27 mouse cellular contexts compared by ENCODE assay signal in the genomic region with DNA sequence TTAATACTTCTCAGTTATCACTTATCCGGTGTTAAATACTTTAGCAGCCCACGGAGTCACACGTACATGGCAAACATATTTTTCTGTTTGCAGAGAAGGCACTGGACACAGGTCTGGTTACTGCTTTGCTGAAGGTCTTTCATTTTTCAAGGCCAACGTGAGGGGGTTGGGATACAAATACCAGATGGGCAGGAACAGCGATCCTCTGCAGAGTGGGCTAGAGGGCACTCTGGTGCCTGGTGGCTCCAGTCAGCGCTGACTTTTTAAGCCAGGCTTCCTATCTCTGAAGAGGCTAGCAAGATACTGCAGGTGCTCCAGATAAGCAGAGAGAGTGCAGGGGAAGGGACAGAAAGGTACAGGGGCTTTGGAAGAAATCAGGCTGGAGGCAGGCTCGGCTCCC. TPM values are rescaled to one million over a fixed set of nuclear protein-coding genes. Genes with fewer than 3 reads are reported as not detected.
DNase-seq lines count a peak whose midpoint lies in the region; ATAC-seq and TF ChIP-seq lines count a peak whose summit lies in the region.
"Had no signal": no experiment of that assay in that cellular context is flagged by ENCODE, and none has a peak within 500 bp of the region (broad histone marks: within the 10 kb centered on the region; RNA-seq: fewer than 3 reads in every experiment).

No protein-coding gene starts in this region.

- TF ChIP-seq POLR2A in heart, adult 2 months (IDR thresholded peaks at IDR 0.05; ENCODE audit: insufficient read depth, low read depth, low read length), result no peak
- no peak for TF ChIP-seq POLR2A in kidney, adult 2 months (IDR thresholded peaks at IDR 0.05; ENCODE audit: low read depth, low read length)

- H3K4me1 ChIP-seq in embryonic facial prominence, embryonic 11.5 days (ENCODE audit: control insufficient read depth, insufficient read depth, low read length), result peaks cover 3% of the 10 kb centered on the region; the same call in 1 of the 2 replicates
- H3K4me1 ChIP-seq in embryonic facial prominence, embryonic 10.5 days, result peaks cover 44% of the 10 kb centered on the region
- peaks cover 52% of the 10 kb centered on the region for H3K4me1 ChIP-seq in heart, embryonic 13.5 days
- peaks cover 9% of the 10 kb centered on the region for H3K4me1 ChIP-seq in heart, adult 2 months (ENCODE audit: control insufficient read depth, insufficient read depth, low read length)
- H3K4me1 ChIP-seq in kidney, adult 2 months (ENCODE audit: control insufficient read depth, insufficient read depth, low read length), result peaks cover 31% of the 10 kb centered on the region
- H3K4me1 ChIP-seq in limb, embryonic 12.5 days (replicated peaks), result peaks cover 28% of the 10 kb centered on the region
- no peaks in the 10 kb centered on the region for H3K4me1 ChIP-seq in liver, embryonic 11.5 days (replicated peaks; ENCODE audit: control insufficient read depth, insufficient read depth, low read length)

- TF ChIP-seq CTCF in heart, adult 2 months (IDR thresholded peaks at IDR 0.05), result no peak
- TF ChIP-seq CTCF in kidney, adult 2 months (conservative IDR thresholded peaks at IDR 0.05; ENCODE audit: insufficient read depth, insufficient read length, low read depth, low read length), result no peak

- no peak overlapping the region for H3K4me3 ChIP-seq in embryonic facial prominence, embryonic 11.5 days (ENCODE audit: low read depth, low read length)
- H3K4me3 ChIP-seq in embryonic facial prominence, embryonic 10.5 days, result no peak overlapping the region
- no peak overlapping the region for H3K4me3 ChIP-seq in heart, embryonic 13.5 days
- H3K4me3 ChIP-seq in heart, adult 2 months, result no peak overlapping the region
- no peak overlapping the region for H3K4me3 ChIP-seq in kidney, adult 2 months (ENCODE audit: insufficient read depth, low read depth, low read length)
- no peak overlapping the region for H3K4me3 ChIP-seq in limb, embryonic 12.5 days (replicated peaks)
- no peak overlapping the region for H3K4me3 ChIP-seq in liver, embryonic 11.5 days (ENCODE audit: low read depth, low read length)
- H3K4me3 ChIP-seq: embryonic facial prominence, embryonic 12.5 days; embryonic facial prominence, embryonic 15.5 days; hindbrain, embryonic 10.5 days; hindbrain, embryonic 13.5 days; intestine, embryonic 15.5 days had no signal

- no peak overlapping the region for H3K4me2 ChIP-seq in embryonic facial prominence, embryonic 11.5 days (ENCODE audit: low read depth, low read length)
- H3K4me2 ChIP-seq in heart, embryonic 13.5 days, result no peak overlapping the region
- no peak overlapping the region for H3K4me2 ChIP-seq in limb, embryonic 12.5 days
- H3K4me2 ChIP-seq in liver, embryonic 11.5 days, result no peak overlapping the region
- H3K4me2 ChIP-seq: embryonic facial prominence, embryonic 12.5 days; embryonic facial prominence, embryonic 15.5 days; hindbrain, embryonic 13.5 days; intestine, embryonic 15.5 days had no signal

- 46% methylated on average over 7 of the region's 7 CpGs for WGBS in embryonic facial prominence, embryonic 11.5 days
- WGBS in embryonic facial prominence, embryonic 10.5 days, result 55% methylated on average over 7 of the region's 7 CpGs
- WGBS in heart, embryonic 13.5 days, result 25% methylated on average over 7 of the region's 7 CpGs
- WGBS in heart, adult 2 months, result 40% methylated on average over 7 of the region's 7 CpGs
- WGBS in kidney, adult 2 months, result 51% methylated on average over 7 of the region's 7 CpGs
- 42% methylated on average over 7 of the region's 7 CpGs for WGBS in limb, embryonic 12.5 days
- WGBS in liver, embryonic 11.5 days, result 45% methylated on average over 7 of the region's 7 CpGs

- no peaks in the 10 kb centered on the region for H3K27me3 ChIP-seq in embryonic facial prominence, embryonic 11.5 days (ENCODE audit: control insufficient read depth, insufficient read depth, low read length)
- no peaks in the 10 kb centered on the region for H3K27me3 ChIP-seq in embryonic facial prominence, embryonic 10.5 days (replicated peaks; ENCODE audit: low read depth, poor library complexity, severe bottlenecking)
- H3K27me3 ChIP-seq in heart, embryonic 13.5 days (replicated peaks), result no peaks in the 10 kb centered on the region
- H3K27me3 ChIP-seq in heart, adult 2 months (ENCODE audit: control insufficient read depth, insufficient read depth, low read length), result no peaks in the 10 kb centered on the region
- no peaks in the 10 kb centered on the region for H3K27me3 ChIP-seq in kidney, adult 2 months (replicated peaks; ENCODE audit: control insufficient read depth, insufficient read depth, low read length)
- H3K27me3 ChIP-seq in limb, embryonic 12.5 days, result no peaks in the 10 kb centered on the region
- no peaks in the 10 kb centered on the region; the same call in 1 of the 2 replicates for H3K27me3 ChIP-seq in liver, embryonic 11.5 days (replicated peaks; ENCODE audit: control insufficient read depth, insufficient read depth, low read length)
- H3K27me3 ChIP-seq: embryonic facial prominence, embryonic 12.5 days; embryonic facial prominence, embryonic 15.5 days; hindbrain, embryonic 13.5 days; intestine, embryonic 15.5 days had no signal

- peak; percentile 29 for DNase-seq in embryonic facial prominence, embryonic 11.5 days (ENCODE audit: low spot score)
- no peak for DNase-seq in embryonic facial prominence, embryonic 10.5 days (ENCODE audit: low spot score)
- no peak for DNase-seq in heart, adult 2 months
- no peak for DNase-seq in kidney, adult 2 months
- DNase-seq in kidney, adult 18-20 months, result no peak
- no peak for DNase-seq in liver, embryonic 11.5 days (ENCODE audit: low spot score)
- DNase-seq: adrenal gland, adult 2 months; adrenal gland, postnatal 14 days; cerebellum, adult 11 months; cerebellum, adult 2 months; cerebellum, adult 9-11 months; cerebellum, postnatal 25 days; forebrain, postnatal 0 days; gastrocnemius, postnatal 25 days; heart, postnatal 10 days; heart, postnatal 36 days; kidney, adult 11 months had no signal

- H3K9me3 ChIP-seq in embryonic facial prominence, embryonic 11.5 days (replicated peaks; ENCODE audit: control insufficient read depth, low read length), result no peaks in the 10 kb centered on the region
- H3K9me3 ChIP-seq in embryonic facial prominence, embryonic 10.5 days, result no peaks in the 10 kb centered on the region
- H3K9me3 ChIP-seq in heart, embryonic 13.5 days, result no peaks in the 10 kb centered on the region
- H3K9me3 ChIP-seq in limb, embryonic 12.5 days, result no peaks in the 10 kb centered on the region
- H3K9me3 ChIP-seq in liver, embryonic 11.5 days (ENCODE audit: control insufficient read depth, low read length), result no peaks in the 10 kb centered on the region
- H3K9me3 ChIP-seq: embryonic facial prominence, embryonic 12.5 days; embryonic facial prominence, embryonic 15.5 days; hindbrain, embryonic 10.5 days; hindbrain, embryonic 13.5 days; intestine, embryonic 15.5 days had no signal

- no peak overlapping the region for H3K27ac ChIP-seq in embryonic facial prominence, embryonic 11.5 days (replicated peaks; ENCODE audit: low read depth, low read length)
- H3K27ac ChIP-seq in embryonic facial prominence, embryonic 10.5 days (replicated peaks), result no peak overlapping the region
- no peak overlapping the region for H3K27ac ChIP-seq in heart, embryonic 13.5 days (replicated peaks)
- no peak overlapping the region for H3K27ac ChIP-seq in heart, adult 2 months
- H3K27ac ChIP-seq in kidney, adult 2 months (ENCODE audit: insufficient read depth, low read depth, low read length), result peak overlapping the region; percentile 29; the same call in 1 of the 2 replicates
- peak overlapping the region; percentile 7; the same call in 1 of the 2 replicates for H3K27ac ChIP-seq in limb, embryonic 12.5 days
- no peak overlapping the region for H3K27ac ChIP-seq in liver, embryonic 11.5 days (ENCODE audit: low read depth, low read length)
- H3K27ac ChIP-seq: embryonic facial prominence, embryonic 12.5 days; embryonic facial prominence, embryonic 15.5 days; hindbrain, embryonic 13.5 days; intestine, embryonic 15.5 days had no signal

- TF ChIP-seq EP300 in heart, adult 2 months (IDR thresholded peaks at IDR 0.05; ENCODE audit: insufficient read depth, low read depth, low read length), result no peak

- H3K36me3 ChIP-seq in embryonic facial prominence, embryonic 11.5 days (replicated peaks; ENCODE audit: control insufficient read depth, insufficient read depth, low read depth, low read length), result no peaks in the 10 kb centered on the region
- H3K36me3 ChIP-seq in embryonic facial prominence, embryonic 10.5 days (replicated peaks), result no peaks in the 10 kb centered on the region
- H3K36me3 ChIP-seq in heart, embryonic 13.5 days, result no peaks in the 10 kb centered on the region
- H3K36me3 ChIP-seq in heart, adult 2 months (ENCODE audit: control insufficient read depth, insufficient read depth, low read length), result peaks cover 3% of the 10 kb centered on the region; the same call in 1 of the 2 replicates
- no peaks in the 10 kb centered on the region for H3K36me3 ChIP-seq in kidney, adult 2 months (ENCODE audit: control insufficient read depth, insufficient read depth, low read length)
- no peaks in the 10 kb centered on the region for H3K36me3 ChIP-seq in limb, embryonic 12.5 days
- H3K36me3 ChIP-seq in liver, embryonic 11.5 days (ENCODE audit: control insufficient read depth, insufficient read depth, low read length), result no peaks in the 10 kb centered on the region
- H3K36me3 ChIP-seq: embryonic facial prominence, embryonic 12.5 days; embryonic facial prominence, embryonic 15.5 days; hindbrain, embryonic 10.5 days; hindbrain, embryonic 13.5 days; intestine, embryonic 15.5 days had no signal

- H3K9ac ChIP-seq in embryonic facial prominence, embryonic 11.5 days (replicated peaks; ENCODE audit: low read length), result no peak overlapping the region
- 0 out of 2 replicates have a peak overlapping the region, but pooled peaks have one; percentile 4 for H3K9ac ChIP-seq in heart, embryonic 13.5 days
- H3K9ac ChIP-seq in heart, adult 2 months (ENCODE audit: low read depth, low read length), result no peak overlapping the region
- no peak overlapping the region for H3K9ac ChIP-seq in limb, embryonic 12.5 days (replicated peaks)
- no peak overlapping the region for H3K9ac ChIP-seq in liver, embryonic 11.5 days (ENCODE audit: low read depth, low read length)
- H3K9ac ChIP-seq: embryonic facial prominence, embryonic 12.5 days; embryonic facial prominence, embryonic 15.5 days; forebrain, postnatal 0 days; hindbrain, embryonic 13.5 days; intestine, embryonic 15.5 days had no signal

- ATAC-seq in embryonic facial prominence, embryonic 11.5 days (replicated peaks; ENCODE audit: insufficient number of reproducible peaks, low FRiP score, low TSS enrichment, low read depth), result no peak
- no peak for ATAC-seq in heart, embryonic 13.5 days (ENCODE audit: extremely low read depth, insufficient number of reproducible peaks, low FRiP score, low TSS enrichment)
- no peak for ATAC-seq in limb, embryonic 12.5 days (ENCODE audit: insufficient number of reproducible peaks, insufficient read depth, low FRiP score, low TSS enrichment, low read depth)
- ATAC-seq in liver, embryonic 11.5 days (replicated peaks; ENCODE audit: low FRiP score), result no peak
- ATAC-seq: CD4-positive, CD25-positive, alpha-beta regulatory T cell, adult 4 months; forebrain, embryonic 14.5 days; forebrain, postnatal 0 days; hindbrain, embryonic 16.5 days had no signal

- intact Hi-C loops in heart, adult 2 months (cut with DNase I), result no loop called here

- no peaks in the 10 kb centered on the region for H3K79me2 ChIP-seq in heart, adult 2 months (replicated peaks; ENCODE audit: control insufficient read depth, insufficient read depth, low read length)

RNA-seq across cellular contexts. Expression of a gene that starts 58.0 kb away (rescaled TPM):
- polyA plus RNA-seq in embryonic facial prominence, embryonic 11.5 days (2014; fragmentation: Nextera tagmentation; extraction: Ambion mirVana), result 39.6 and 39.9 TPM in 2 replicates
- 44.0 and 49.6 TPM in 2 replicates for polyA plus RNA-seq in embryonic facial prominence, embryonic 10.5 days (2016; fragmentation: Nextera tagmentation; extraction: Ambion mirVana)
- polyA plus RNA-seq in heart, embryonic 13.5 days (2015; fragmentation: Nextera tagmentation; extraction: Ambion mirVana), result 40.6 and 42.5 TPM in 2 replicates
- 100 to 1,000 TPM; 339 to 480 TPM for total RNA-seq in heart, adult 2 months (2021)
- 117 and 163 TPM in 2 replicates for polyA plus RNA-seq in heart, adult 2 months (2012; rRNA removed)
- 72.2 and 78.4 TPM in 2 replicates for polyA plus RNA-seq in kidney, adult 2 months (2012; rRNA removed)
- 34.8 and 41.3 TPM in 2 replicates for polyA plus RNA-seq in limb, embryonic 12.5 days (2016; fragmentation: Nextera tagmentation; extraction: Ambion mirVana)
- 16.4 and 17.3 TPM in 2 replicates for polyA plus RNA-seq in liver, embryonic 11.5 days (2014; fragmentation: Nextera tagmentation; extraction: Ambion mirVana)

Comparison
In these comparisons a context has a peak if more than half of its experiments do, and no peak if none do; other contexts are left out.
1. H3K27ac ChIP-seq: peak in kidney, adult 2 months (single experiment) and limb, embryonic 12.5 days (single experiment); none in embryonic facial prominence, embryonic 11.5 days (single experiment), embryonic facial prominence, embryonic 10.5 days (single experiment), heart, embryonic 13.5 days (single experiment), heart, adult 2 months (single experiment) and liver, embryonic 11.5 days (single experiment).